11 mouse cellular contexts compared by ENCODE assay signal in genomic region chr5:69613209-69613796, GRCm38 (mm10). TPM values are rescaled to one million over a fixed set of nuclear protein-coding genes. Genes with fewer than 3 reads are reported as not detected.
DNase-seq lines count a peak whose midpoint lies in the region; ATAC-seq lines count a peak whose summit lies in the region.
"Had no signal": no experiment of that assay in that cellular context is flagged by ENCODE, and none has a peak within 500 bp of the region (broad histone marks: within the 10 kb centered on the region; RNA-seq: fewer than 3 reads in every experiment).

No protein-coding gene starts in this region.

- DNase-seq in hindbrain, embryonic 14.5 days (ENCODE audit: low spot score): peak; percentile 86
- DNase-seq in thymus, postnatal 0 days (ENCODE audit: low spot score): peak; percentile 7
- no peak for DNase-seq in thymus, postnatal 36 days
- no peak for DNase-seq in gastrocnemius, postnatal 36 days
- DNase-seq: adrenal gland, postnatal 14 days had no signal

- intact Hi-C loops in gastrocnemius, postnatal 36 days (cut with DNase I): no loop called here

- no peaks in the 10 kb centered on the region for H3K4me1 ChIP-seq in hindbrain, embryonic 14.5 days (replicated peaks; ENCODE audit: control insufficient read depth, insufficient read depth, low read length)
- no peaks in the 10 kb centered on the region for H3K4me1 ChIP-seq in hindbrain, embryonic 16.5 days (ENCODE audit: control insufficient read depth, insufficient read depth, low read depth, low read length)
- no peaks in the 10 kb centered on the region for H3K4me1 ChIP-seq in forebrain, embryonic 13.5 days
- H3K4me1 ChIP-seq: heart, embryonic 10.5 days; limb, embryonic 13.5 days had no signal

- no peak overlapping the region for H3K4me2 ChIP-seq in hindbrain, embryonic 14.5 days (replicated peaks)
- no peak overlapping the region for H3K4me2 ChIP-seq in hindbrain, embryonic 16.5 days (ENCODE audit: low read length)
- H3K4me2 ChIP-seq in forebrain, embryonic 13.5 days: no peak overlapping the region
- H3K4me2 ChIP-seq: limb, embryonic 13.5 days had no signal

- WGBS in hindbrain, embryonic 14.5 days: 31% methylated on average over 4 of the region's 4 CpGs
- WGBS in hindbrain, embryonic 16.5 days: 16% methylated on average over 4 of the region's 4 CpGs
- WGBS in forebrain, embryonic 13.5 days: 27% methylated on average over 4 of the region's 4 CpGs

- H3K4me3 ChIP-seq in hindbrain, embryonic 14.5 days (replicated peaks; ENCODE audit: low read length): no peak overlapping the region
- H3K4me3 ChIP-seq in hindbrain, embryonic 16.5 days (ENCODE audit: low read length): no peak overlapping the region
- H3K4me3 ChIP-seq in forebrain, embryonic 13.5 days: no peak overlapping the region
- H3K4me3 ChIP-seq: heart, embryonic 10.5 days; limb, embryonic 13.5 days had no signal

- H3K27ac ChIP-seq in hindbrain, embryonic 14.5 days: no peak overlapping the region
- H3K27ac ChIP-seq in hindbrain, embryonic 16.5 days (ENCODE audit: low read depth, low read length): no peak overlapping the region
- H3K27ac ChIP-seq in forebrain, embryonic 13.5 days: no peak overlapping the region
- H3K27ac ChIP-seq: heart, embryonic 10.5 days; limb, embryonic 13.5 days had no signal

- H3K36me3 ChIP-seq in hindbrain, embryonic 14.5 days (replicated peaks; ENCODE audit: control insufficient read depth, insufficient read depth): no peaks in the 10 kb centered on the region
- H3K36me3 ChIP-seq in hindbrain, embryonic 16.5 days (ENCODE audit: control insufficient read depth, insufficient read depth, low read length): no peaks in the 10 kb centered on the region
- H3K36me3 ChIP-seq in forebrain, embryonic 13.5 days (ENCODE audit: poor library complexity, severe bottlenecking): no peaks in the 10 kb centered on the region
- H3K36me3 ChIP-seq: heart, embryonic 10.5 days; limb, embryonic 13.5 days had no signal

- H3K9ac ChIP-seq in hindbrain, embryonic 14.5 days: no peak overlapping the region
- no peak overlapping the region for H3K9ac ChIP-seq in hindbrain, embryonic 16.5 days (ENCODE audit: low read depth, low read length)
- H3K9ac ChIP-seq in forebrain, embryonic 13.5 days: no peak overlapping the region
- H3K9ac ChIP-seq: limb, embryonic 13.5 days had no signal

- ATAC-seq in hindbrain, embryonic 14.5 days (ENCODE audit: low FRiP score): no peak
- ATAC-seq in hindbrain, embryonic 16.5 days: no peak
- peak; percentile 45 for ATAC-seq in forebrain, embryonic 13.5 days
- ATAC-seq in monocyte, adult 5-6 weeks (replicated peaks; ENCODE audit: insufficient number of reproducible peaks, low FRiP score, low TSS enrichment, poor library complexity, severe bottlenecking): no peak
- no peak for ATAC-seq in megakaryocyte, adult 5-6 weeks (ENCODE audit: poor library complexity, severe bottlenecking)

- no peaks in the 10 kb centered on the region for H3K9me3 ChIP-seq in hindbrain, embryonic 14.5 days (ENCODE audit: control insufficient read depth, low read length)
- no peaks in the 10 kb centered on the region for H3K9me3 ChIP-seq in hindbrain, embryonic 16.5 days (ENCODE audit: control insufficient read depth, low read length)
- H3K9me3 ChIP-seq in forebrain, embryonic 13.5 days (replicated peaks): no peaks in the 10 kb centered on the region
- H3K9me3 ChIP-seq: heart, embryonic 10.5 days; limb, embryonic 13.5 days had no signal

- H3K27me3 ChIP-seq in hindbrain, embryonic 14.5 days (ENCODE audit: control insufficient read depth, insufficient read depth, low read length): no peaks in the 10 kb centered on the region
- no peaks in the 10 kb centered on the region for H3K27me3 ChIP-seq in hindbrain, embryonic 16.5 days (replicated peaks; ENCODE audit: control insufficient read depth, insufficient read depth, low read length)
- no peaks in the 10 kb centered on the region for H3K27me3 ChIP-seq in forebrain, embryonic 13.5 days
- H3K27me3 ChIP-seq: limb, embryonic 13.5 days had no signal

RNA-seq across cellular contexts. Expression of gene Gnpda2, which starts 21.2 kb away (rescaled TPM):
- polyA plus RNA-seq in hindbrain, embryonic 14.5 days (2014; fragmentation: Nextera tagmentation; extraction: Ambion mirVana): 37.3 and 37.5 TPM in 2 replicates
- 34.7 and 36.5 TPM in 2 replicates for polyA plus RNA-seq in hindbrain, embryonic 16.5 days (2015; fragmentation: Nextera tagmentation; extraction: Ambion mirVana)
- 75.9 and 84.8 TPM in 2 replicates for polyA plus RNA-seq in thymus, postnatal 0 days (2015; fragmentation: Nextera tagmentation; extraction: Ambion mirVana)
- polyA plus RNA-seq in forebrain, embryonic 13.5 days (2015; fragmentation: Nextera tagmentation; extraction: Ambion mirVana): 36.5 and 37.2 TPM in 2 replicates
- 21.7 to 28.8 TPM (median 22.9 TPM) in 3 replicates for total RNA-seq in monocyte, adult 5-6 weeks (2017)
- total RNA-seq in megakaryocyte, adult 5-6 weeks (2015): 13.3 and 17.3 TPM in 2 replicates
- total RNA-seq in megakaryocyte, adult 5-6 weeks (2017): 10.9 and 11.4 TPM in 2 replicates
- total RNA-seq in gastrocnemius, postnatal 36 days (2021): 1 to 10 TPM; 2.7 to 4.4 TPM

RNA-seq across cellular contexts. Expression of gene Guf1, which starts 56.6 kb away (rescaled TPM):
- polyA plus RNA-seq in hindbrain, embryonic 14.5 days (2014; fragmentation: Nextera tagmentation; extraction: Ambion mirVana): 45.0 and 50.3 TPM in 2 replicates
- 46.5 and 47.7 TPM in 2 replicates for polyA plus RNA-seq in hindbrain, embryonic 16.5 days (2015; fragmentation: Nextera tagmentation; extraction: Ambion mirVana)
- 26.3 and 30.3 TPM in 2 replicates for polyA plus RNA-seq in thymus, postnatal 0 days (2015; fragmentation: Nextera tagmentation; extraction: Ambion mirVana)
- 44.2 and 48.9 TPM in 2 replicates for polyA plus RNA-seq in forebrain, embryonic 13.5 days (2015; fragmentation: Nextera tagmentation; extraction: Ambion mirVana)
- 17.9 to 27.7 TPM (median 27.1 TPM) in 3 replicates for total RNA-seq in monocyte, adult 5-6 weeks (2017)
- total RNA-seq in megakaryocyte, adult 5-6 weeks (2015): 11.0 and 12.0 TPM in 2 replicates
- 17.0 and 17.4 TPM in 2 replicates for total RNA-seq in megakaryocyte, adult 5-6 weeks (2017)
- total RNA-seq in gastrocnemius, postnatal 36 days (2021): 10 to 100 TPM; 16.9 to 18.2 TPM

Comparison
In these comparisons a context has a peak if more than half of its experiments do, and no peak if none do; other contexts are left out.
1. DNase-seq: peak in hindbrain, embryonic 14.5 days (single experiment) and thymus, postnatal 0 days (single experiment); none in thymus, postnatal 36 days (0 of 2) and gastrocnemius, postnatal 36 days (0 of 2).